Mouse (Mus musculus): ENCODE results near the gene Mark3.

- TF ChIP-seq GATA1 (IDR thresholded peaks at IDR 0.05; ENCODE audit: borderline replicate concordance, low read length) (no peak), FLI1 (IDR thresholded peaks at IDR 0.05; ENCODE audit: low read length) (no peak)
Observed at GRCm38 (mm10) chr12:111682003-111682402, 107.7 kb downstream of the Mark3 start.

Measured in megakaryocyte, embryonic 14.5 days (primary cell).